Mouse (Mus musculus) skeletal muscle tissue, postnatal 0 days (tissue): ENCODE measurements around the gene Gm10097. TPM values are rescaled to one million over a fixed set of nuclear protein-coding genes. Genes with fewer than 3 reads are reported as not detected.

ENCODE experiments used
- polyA plus RNA-seq: library from polyadenylated mRNA; unstranded; fragments of >200 nt; fragmentation: Nextera tagmentation; extraction: Ambion mirVana; gene quantifications from 2 replicates; pipeline ENCODE4 v1.2.1, GENCODE M21; 2015

Gene Gm10097
- 0.54 and 1.3 TPM in 2 replicates for polyA plus RNA-seq

DNA sequence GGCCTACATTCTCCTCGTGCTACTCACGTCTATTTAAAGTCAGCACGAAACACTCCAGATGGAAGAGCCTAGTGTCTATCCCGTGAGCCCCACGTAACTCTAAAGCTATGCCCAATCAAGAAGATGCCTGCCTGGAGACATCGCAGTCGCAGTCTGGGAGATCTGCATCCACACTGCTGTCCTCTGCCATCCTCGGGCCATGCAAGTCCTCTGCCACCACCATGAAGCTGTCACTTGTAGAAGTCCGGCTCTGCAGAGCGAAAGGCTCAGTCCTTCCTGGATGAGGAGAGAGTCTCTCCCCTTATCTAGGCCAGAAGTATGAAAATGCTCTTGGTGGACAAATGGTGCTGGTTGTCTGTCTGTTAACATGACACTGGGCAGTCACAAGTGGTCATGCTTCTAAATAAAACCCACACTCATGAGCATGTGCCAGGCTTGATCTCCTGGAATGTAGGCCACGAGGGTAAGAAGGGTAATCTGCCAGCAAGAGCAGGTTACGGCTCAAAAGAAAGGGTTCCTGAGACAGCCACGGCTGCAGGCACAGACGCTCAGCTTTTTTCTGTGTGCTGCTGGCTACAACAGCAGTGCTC, at the start of gene Gm10097:
Gene Gm10097, plus strand, starts transcription at position 517 of the 590 bp plus-strand sequence.

